Mouse (Mus musculus) mouse embryonic stem cell (cell line): ENCODE measurements around the gene Ipo4.

ENCODE experiments used
- in situ Hi-C, 2 experiments: fragments of 300-500 bp; cut with MboI; formaldehyde crosslinking; loops; 1 replicate in 1 of 2; 3 replicates in 1 of 2; pipeline ENCODE4 v1.14.3; 2019 to 2020; ENCODE audit warnings: low sequenced_read_pairs in 2 of 2, low pct_unique_long_range_greater_than_20kb in 1 of 2, mixed read lengths in 1 of 2; ENCODE audit not compliant: unreplicated experiment in 1 of 2

The Ipo4 gene

DNA sequence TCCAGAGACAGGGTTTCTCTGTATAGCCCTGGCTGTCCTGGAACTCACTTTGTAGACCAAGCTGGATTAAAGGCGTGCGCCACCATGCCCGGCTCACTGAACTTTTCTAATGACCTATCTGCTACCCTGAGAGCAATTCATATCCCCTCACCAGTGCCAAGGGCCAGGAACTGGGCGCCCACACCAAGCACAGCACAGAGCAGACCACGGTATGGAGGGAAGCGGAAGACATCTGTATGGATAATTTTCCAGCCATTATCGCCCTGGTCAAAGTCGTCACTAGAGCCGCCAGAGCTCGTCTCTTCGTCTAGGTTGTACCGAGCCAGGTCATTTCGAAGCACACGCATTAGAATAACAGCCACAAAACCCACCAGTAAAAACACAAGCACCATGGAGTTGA is 5.1 kb upstream of the Ipo4 start:
- in situ Hi-C loops: no loop called here

DNA sequence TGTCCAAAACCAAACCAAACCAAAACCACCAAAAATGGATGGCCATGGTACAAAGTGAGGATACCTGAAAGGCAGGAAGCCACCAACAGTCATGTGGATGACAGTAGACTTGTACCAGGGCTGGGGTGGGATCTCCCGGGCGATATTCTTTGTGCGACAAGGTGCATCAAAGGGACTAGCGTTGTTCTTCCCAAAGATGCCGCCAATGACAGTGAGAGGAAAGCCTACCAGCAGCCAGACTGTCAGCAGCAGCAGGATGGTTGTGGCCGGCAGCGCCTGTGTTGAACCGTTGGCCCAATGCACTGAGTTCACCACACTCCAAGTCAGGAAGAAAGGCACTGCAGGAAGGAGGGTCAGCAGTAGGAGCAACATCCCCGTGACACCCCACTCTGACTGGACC is 2.0 kb upstream of the Ipo4 start, which contains the start of gene Gm49378:
TSS of gene Gm49378 (minus strand) at position 101 of the 400 bp plus-strand sequence.
- in situ Hi-C loops: no loop called here

DNA sequence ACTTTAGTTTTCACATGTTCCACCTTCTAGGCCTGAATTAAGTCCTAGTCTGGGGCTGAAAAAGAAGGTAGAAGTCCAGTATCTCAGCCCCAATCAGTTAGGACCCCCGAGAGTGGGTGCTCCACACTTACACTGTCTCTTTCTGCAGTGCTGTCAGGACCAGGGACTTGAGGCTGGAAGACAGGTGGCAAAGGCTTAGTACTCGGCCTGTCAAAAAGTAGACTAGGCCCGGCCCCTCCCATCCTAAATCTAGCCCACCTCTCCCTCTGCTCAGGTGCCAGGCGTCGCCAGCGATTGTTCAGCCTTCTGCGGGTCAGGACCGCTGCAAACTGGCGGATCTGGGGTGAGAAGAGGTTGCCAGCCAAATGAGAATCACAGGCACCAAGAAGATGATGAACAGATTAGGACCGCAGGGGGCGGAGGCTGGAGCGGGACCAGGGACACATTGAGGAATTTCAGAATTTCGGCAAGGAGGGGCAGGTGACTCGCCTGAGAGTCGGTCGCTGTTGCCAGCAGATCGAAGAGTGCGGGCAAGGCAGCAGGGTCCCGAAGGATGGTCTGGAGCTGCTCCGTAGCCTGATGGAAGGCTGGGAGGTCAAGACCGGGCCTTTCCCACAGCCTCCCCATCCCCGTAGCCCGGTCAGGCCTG is 759 bp downstream of the Ipo4 start:
- in situ Hi-C loops: no loop called here

GRCm38 (mm10) chr14:55629312-55629711 is 6.4 kb downstream of the Ipo4 start:
- in situ Hi-C loops: no loop called here

DNA sequence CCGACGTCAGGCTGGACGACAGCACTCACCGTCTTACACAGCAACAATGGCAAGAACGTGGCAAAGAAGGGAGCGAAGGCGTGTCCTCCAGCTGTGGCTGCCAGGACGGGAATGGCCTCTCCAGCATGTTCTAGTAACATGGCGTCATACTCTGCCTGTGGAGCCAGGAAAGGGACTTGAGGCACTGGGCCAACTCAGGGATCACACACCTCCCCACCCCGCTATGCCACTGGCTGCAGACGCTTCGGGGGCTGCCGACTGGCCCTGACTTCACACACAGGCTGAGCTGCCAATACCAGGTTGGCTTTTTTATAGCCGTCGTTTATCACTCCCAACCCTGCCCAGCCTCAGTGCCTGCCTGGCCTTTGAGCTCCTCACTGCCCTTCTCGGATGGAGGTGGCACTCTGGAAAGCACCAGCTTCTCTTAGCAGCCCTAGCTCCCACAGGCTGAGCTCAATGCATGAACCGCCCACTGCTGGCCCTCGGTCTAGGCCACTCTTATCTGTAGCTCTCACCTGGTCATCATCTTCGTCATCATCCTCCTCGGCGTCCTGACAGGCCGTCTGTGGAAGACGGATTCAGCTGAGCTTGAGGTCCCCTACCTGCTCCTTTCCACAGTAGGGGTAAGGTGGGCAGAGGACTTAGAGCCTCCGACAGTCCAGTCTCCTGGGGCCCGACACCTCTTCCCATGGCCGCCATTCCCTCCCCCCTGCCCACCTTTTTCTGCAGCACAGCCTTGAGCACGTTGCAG is 7.5 kb downstream of the Ipo4 start:
- in situ Hi-C loops: no loop called here

- in situ Hi-C loops: no loop called here
Measured at GRCm38 (mm10) chr14:55618486-55619195, 17.1 kb downstream of the Ipo4 start.

- in situ Hi-C loops: no loop called here
Measured at GRCm38 (mm10) chr14:55617822-55618221, 17.9 kb downstream of the Ipo4 start, which contains the start of gene Rec8. TSS of gene Rec8 (plus strand) at chr14:55618037.

- in situ Hi-C loops: no loop called here
Measured at GRCm38 (mm10) chr14:55616844-55617243, 18.9 kb downstream of the Ipo4 start.

- in situ Hi-C loops: no loop called here
Measured at GRCm38 (mm10) chr14:55615876-55616275, 19.9 kb downstream of the Ipo4 start.

DNA sequence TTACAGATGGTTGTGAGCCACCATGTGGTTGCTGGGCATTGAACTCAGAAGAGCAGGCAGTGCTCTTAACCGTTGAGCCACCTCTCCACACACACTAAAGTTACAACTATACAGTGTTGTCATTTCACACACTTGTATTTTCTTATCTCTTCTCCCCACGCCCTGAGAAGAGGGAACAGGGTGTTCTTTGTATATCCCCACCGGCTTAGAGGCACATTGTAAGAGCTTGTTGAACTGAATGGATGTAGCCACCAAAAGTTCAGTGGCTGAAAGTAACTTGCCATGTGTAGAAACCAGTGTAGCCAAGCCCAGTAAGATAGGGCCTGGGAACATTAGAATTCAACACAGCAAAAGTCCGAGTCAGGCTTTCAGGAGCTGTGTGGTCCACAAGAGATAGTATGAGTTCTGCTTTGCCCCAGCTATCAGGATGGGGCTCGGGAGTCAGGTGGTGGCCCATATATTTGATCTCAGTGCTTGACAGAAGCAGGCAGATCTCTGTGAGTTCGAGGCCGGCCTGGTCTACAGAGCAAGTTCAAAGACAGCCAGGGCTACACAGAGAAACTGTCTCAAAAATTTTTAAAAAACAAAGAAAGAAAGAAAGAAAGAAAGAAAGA is 21.1 kb downstream of the Ipo4 start:
- in situ Hi-C loops: no loop called here

DNA sequence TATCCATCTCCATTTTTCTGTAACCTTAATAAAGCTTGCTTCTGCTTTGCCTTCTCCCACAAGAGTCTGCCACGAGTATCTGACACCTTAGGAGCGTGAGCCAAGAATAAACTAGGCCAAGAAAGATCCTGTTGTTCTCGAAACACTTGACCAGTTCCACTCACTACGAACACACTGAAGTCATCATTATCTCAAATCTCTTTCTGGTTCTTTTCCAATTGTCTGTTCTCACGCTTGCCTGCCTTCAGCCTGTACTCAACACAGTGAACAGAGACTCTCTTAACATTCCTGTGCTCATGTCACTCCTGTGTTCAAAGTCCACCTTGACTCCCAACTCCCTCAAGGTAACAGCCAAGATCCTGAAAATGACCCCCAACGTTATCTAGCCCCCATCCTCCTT is 22.4 kb downstream of the Ipo4 start:
- in situ Hi-C loops: no loop called here

GRCm38 (mm10) chr14:55608339-55608738 is 27.4 kb downstream of the Ipo4 start:
- in situ Hi-C loops: no loop called here

DNA sequence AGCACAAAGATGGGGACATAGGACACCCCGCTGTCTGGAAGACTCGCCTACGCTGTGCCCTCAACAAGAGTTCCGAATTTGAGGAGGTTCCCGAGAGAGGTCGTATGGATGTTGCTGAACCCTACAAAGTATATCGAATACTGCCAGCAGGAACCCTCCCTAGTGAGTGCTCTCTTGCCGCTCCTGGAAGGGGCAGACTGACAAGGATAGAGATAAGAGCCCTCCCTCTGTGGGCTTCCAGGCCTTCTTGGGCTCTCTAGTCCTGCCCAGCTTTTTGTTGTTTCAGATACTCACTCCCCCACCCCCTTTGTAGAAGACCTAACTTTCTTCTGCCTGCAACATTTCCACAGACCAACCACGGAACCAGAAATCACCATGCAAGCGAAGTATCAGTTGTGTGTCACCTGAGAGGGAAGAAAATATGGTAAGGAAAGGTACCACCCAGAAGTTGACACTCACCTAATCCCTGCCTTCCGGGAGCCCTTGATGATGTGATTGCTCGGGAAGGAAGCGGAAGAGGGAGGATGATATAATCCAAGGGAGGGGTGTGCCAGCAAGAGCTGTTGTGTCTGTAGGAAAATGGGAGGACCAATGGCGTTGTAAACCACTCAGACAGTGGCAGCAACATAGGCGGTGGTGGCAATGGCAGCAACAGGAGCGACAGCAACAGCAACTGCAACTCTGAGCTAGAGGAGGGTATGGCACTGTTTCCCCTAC is 29.9 kb downstream of the Ipo4 start:
- in situ Hi-C loops: no loop called here

GRCm38 (mm10) chr14:55604823-55605222 is 30.9 kb downstream of the Ipo4 start:
- in situ Hi-C loops: no loop called here

DNA sequence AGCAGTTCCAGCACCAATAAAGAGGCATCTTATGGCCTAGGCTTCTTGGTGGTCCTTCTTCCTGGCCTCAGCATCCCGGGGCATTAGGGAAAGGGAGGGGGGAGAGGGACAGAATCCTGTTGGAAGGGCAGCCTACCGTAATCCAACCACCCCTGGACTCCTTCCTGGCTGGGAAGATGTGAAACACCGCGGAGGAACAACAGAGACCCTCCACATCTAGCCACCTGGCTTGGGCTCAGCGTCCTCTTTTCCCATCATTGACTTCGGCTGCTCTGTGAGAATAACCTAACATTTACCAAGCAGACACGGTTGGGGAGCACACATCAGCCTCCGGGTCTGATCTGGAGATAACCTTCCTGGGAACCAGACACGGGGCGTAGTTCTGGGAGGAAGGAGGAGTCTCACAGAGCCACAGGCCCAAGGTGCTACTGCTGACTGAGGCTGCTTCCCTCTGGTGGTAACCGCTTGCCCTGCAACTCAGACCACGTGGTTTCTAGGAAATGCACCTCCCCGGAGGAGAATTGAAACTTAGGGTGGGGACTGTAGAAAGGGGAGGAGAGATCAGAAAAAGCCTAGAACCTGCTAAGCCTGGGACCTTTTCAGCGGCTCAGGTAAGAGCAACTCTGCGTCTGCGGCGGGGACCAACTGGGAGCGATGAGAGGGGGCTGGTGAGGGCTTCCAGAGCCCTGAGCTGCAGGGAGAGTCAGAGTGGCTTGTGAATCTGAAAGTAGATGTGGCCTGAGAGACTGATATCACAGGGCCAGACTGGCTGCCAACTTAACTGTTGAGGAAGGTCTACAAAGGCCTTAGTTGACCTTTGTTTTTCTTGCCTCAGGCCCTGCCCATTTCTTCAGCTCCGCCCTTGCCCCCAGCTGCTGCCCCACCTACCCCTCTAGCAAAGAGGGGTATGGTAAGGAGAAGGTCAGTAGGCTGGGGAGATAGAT is 31.9 kb downstream of the Ipo4 start:
- in situ Hi-C loops: no loop called here

- in situ Hi-C loops: no loop called here
Measured at GRCm38 (mm10) chr14:55603271-55603632, 32.5 kb downstream of the Ipo4 start, which contains the start of gene Irf9. TSS of gene Irf9 (plus strand) at chr14:55603571.

DNA sequence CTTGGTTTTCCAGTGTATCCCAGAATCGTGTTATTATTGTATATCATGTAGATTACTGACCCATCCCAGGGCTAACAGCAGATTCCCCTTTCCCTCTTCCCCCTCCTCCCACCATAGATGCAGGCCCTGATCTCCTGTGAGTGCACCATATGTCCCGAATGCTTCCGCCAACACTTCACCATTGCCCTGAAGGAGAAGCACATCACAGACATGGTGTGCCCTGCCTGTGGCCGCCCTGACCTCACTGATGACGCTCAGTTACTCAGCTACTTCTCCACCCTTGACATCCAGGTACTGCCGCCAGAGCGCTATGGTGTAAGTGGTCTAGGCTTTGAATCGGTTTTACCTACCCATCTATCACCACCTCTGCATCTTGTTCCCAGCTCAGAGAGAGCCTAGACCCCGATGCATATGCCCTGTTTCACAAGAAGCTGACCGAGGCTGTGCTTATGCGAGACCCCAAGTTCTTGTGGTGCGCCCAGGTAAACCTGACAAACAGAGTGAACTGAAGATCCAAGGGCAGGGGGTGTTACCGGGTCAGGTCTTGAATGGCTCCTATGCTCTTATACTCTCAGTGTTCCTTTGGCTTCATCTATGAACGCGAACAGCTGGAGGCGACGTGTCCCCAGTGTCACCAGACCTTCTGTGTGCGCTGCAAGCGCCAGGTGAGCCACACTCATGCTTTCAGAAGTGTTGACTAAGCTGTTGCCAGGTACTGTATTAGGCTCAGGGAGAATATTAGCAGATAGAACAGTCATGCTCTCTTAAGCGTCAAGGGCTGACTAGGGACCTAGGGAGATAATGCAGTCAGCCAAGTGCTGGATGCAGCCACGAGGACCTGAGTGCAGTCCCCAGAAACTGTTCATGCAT is 37.0 kb downstream of the Ipo4 start:
- in situ Hi-C loops: no loop called here
